Mouse (Mus musculus) lung, embryonic 14.5 days (tissue): Measurements from ENCODE around the gene Mydgf. TPM values are rescaled to one million over a fixed set of nuclear protein-coding genes. Genes with fewer than 3 reads are reported as not detected.
A peak's percentile ranks its signal among the peaks of the same experiment; 100 is the strongest.

Experiments used
- ATAC-seq: fragments of 200-750 bp; cut with Nextera tagmentation; 2 replicates; pipeline ENCODE4 v1.8.0; 2017; ENCODE audit warnings: mild to moderate bottlenecking, moderate TSS enrichment, moderate library complexity; ENCODE audit not compliant: insufficient read depth
- DNase-seq: peaks from one replicate; pipeline ENCODE4 v3.0.0-alpha.2; 2015
- H3K27ac ChIP-seq: fragments of 300-500 bp; sonication (generic); 2 replicates; pipeline ENCODE4 v1.5.1; 2014; ENCODE audit warnings: low read depth, mild to moderate bottlenecking, moderate library complexity
- H3K27me3 ChIP-seq: fragments of 300-500 bp; sonication (generic); 2 replicates; pipeline ENCODE4 v1.6.1; 2014; ENCODE audit warnings: low read length, control low read depth; ENCODE audit not compliant: insufficient read depth
- H3K36me3 ChIP-seq: fragments of 300-500 bp; sonication (generic); 2 replicates; pipeline ENCODE4 v1.6.1; 2014; ENCODE audit warnings: control low read depth; ENCODE audit not compliant: insufficient read depth
- H3K4me1 ChIP-seq: fragments of 300-500 bp; sonication (generic); 2 replicates; pipeline ENCODE4 v1.6.1; 2014; ENCODE audit warnings: antibody characterized with exemption, control low read depth; ENCODE audit not compliant: insufficient read depth
- H3K4me2 ChIP-seq: fragments of 300-500 bp; sonication (generic); 2 replicates; pipeline ENCODE4 v1.6.1; 2014; ENCODE audit warnings: mild to moderate bottlenecking
- H3K4me3 ChIP-seq: fragments of 300-500 bp; sonication (generic); 2 replicates; pipeline ENCODE4 v1.5.1; 2014; ENCODE audit warnings: low read depth, low read length
- H3K9ac ChIP-seq: fragments of 300-500 bp; sonication (generic); 2 replicates; pipeline ENCODE4 v1.6.1; 2014
- H3K9me3 ChIP-seq: fragments of 300-500 bp; sonication (generic); 2 replicates; pipeline ENCODE4 v1.6.1; 2016; ENCODE audit warnings: low read depth, low read length, control low read depth
- CTCF ChIP-seq: IDR thresholded peaks from 2 replicates; pipeline ENCODE4 v1.5.1; 2016; ENCODE audit warnings: antibody characterized with exemption, low read depth
- WGBS: fragments of 180-500 bp; shearing (Covaris S2); extraction: QIAGEN DNeasy Blood & Tissue Kit; methylation state at CpG from one replicate; pipeline ENCODE4 v1.1.7; 2014; 5-methylcytosine and 5-hydroxymethylcytosine counted together
- polyA plus RNA-seq: library from polyadenylated mRNA; unstranded; fragments of >200 nt; fragmentation: Nextera tagmentation; extraction: Ambion mirVana; gene quantifications from 2 replicates; pipeline ENCODE4 v1.2.1, GENCODE M21; 2014

Gene Mydgf
- polyA plus RNA-seq = 93.0 and 95.3 TPM in 2 replicates

GRCm38 (mm10) chr17:56183658-56184103 is at the start of gene Mydgf:
Gene Mydgf, minus strand, starts transcription at chr17:56183920.
- under 1% methylated on average over 47 of the region's 47 CpGs for WGBS
- H3K27ac ChIP-seq = peak within 1 kb of the TSS; percentile 51

GRCm38 (mm10) chr17:56233389-56233788 is 49.7 kb upstream of the Mydgf start:
- Histone ChIP-seq H3K4me3 (no peak overlapping the region), H3K27ac (no peak overlapping the region), H3K9ac (no peak overlapping the region), H3K36me3 (no peaks in the 10 kb centered on the region), H3K4me2 (no peak overlapping the region), H3K9me3 (no peaks in the 10 kb centered on the region), H3K4me1 (no peaks in the 10 kb centered on the region; the same call in 1 of the 2 replicates), H3K27me3 (no peaks in the 10 kb centered on the region)
- no peak for DNase-seq
- ATAC-seq = no peak; the same call in 1 of the 2 replicates
- TF ChIP-seq CTCF = no peak
- 57% methylated on average over 8 of the region's 8 CpGs for WGBS

More at GRCm38 (mm10) chr17:56183658-56184103, at the start of gene Mydgf:
- peak; percentile 99 for DNase-seq
- H3K4me1 ChIP-seq = peaks cover 5% of the 10 kb centered on the region; the same call in 1 of the 2 replicates
- no peaks in the 10 kb centered on the region for H3K27me3 ChIP-seq
- peak within 1 kb of the TSS; percentile 94 for H3K4me2 ChIP-seq
- H3K9ac ChIP-seq = peak within 1 kb of the TSS; percentile 78
- no peaks in the 10 kb centered on the region for H3K9me3 ChIP-seq
- peak within 1 kb of the TSS; percentile 91 for H3K4me3 ChIP-seq
- TF ChIP-seq CTCF = peak; percentile 14; the same call in 1 of the 2 replicates
- peaks cover 59% of the 10 kb centered on the region for H3K36me3 ChIP-seq
- ATAC-seq = peak; percentile 92

GRCm38 (mm10) chr17:56229943-56230342 is 46.2 kb upstream of the Mydgf start:
- no peak for ATAC-seq
- no peaks in the 10 kb centered on the region for H3K9me3 ChIP-seq
- 52% methylated on average over 10 of the region's 10 CpGs for WGBS

GRCm38 (mm10) chr17:56226566-56226965 is 42.8 kb upstream of the Mydgf start:
- Histone ChIP-seq H3K27me3 (no peaks in the 10 kb centered on the region), H3K9me3 (no peaks in the 10 kb centered on the region), H3K4me3 (no peak overlapping the region), H3K27ac (no peak overlapping the region), H3K36me3 (no peaks in the 10 kb centered on the region), H3K4me1 (no peaks in the 10 kb centered on the region), H3K9ac (no peak overlapping the region), H3K4me2 (no peak overlapping the region)
- no peak for TF ChIP-seq CTCF
- ATAC-seq (no peak), DNase-seq (no peak)
- 72% methylated on average over 3 of the region's 3 CpGs for WGBS

More at GRCm38 (mm10) chr17:56229943-56230342, 46.2 kb upstream of the Mydgf start:
- Histone ChIP-seq H3K4me2 (no peak overlapping the region), H3K4me1 (no peaks in the 10 kb centered on the region; the same call in 1 of the 2 replicates), H3K27me3 (no peaks in the 10 kb centered on the region), H3K27ac (no peak overlapping the region), H3K4me3 (no peak overlapping the region), H3K36me3 (no peaks in the 10 kb centered on the region), H3K9ac (no peak overlapping the region)
- DNase-seq = no peak
- TF ChIP-seq CTCF = no peak

- Histone ChIP-seq H3K4me3 (no peak overlapping the region), H3K27me3 (no peaks in the 10 kb centered on the region), H3K9me3 (no peaks in the 10 kb centered on the region), H3K4me2 (no peak overlapping the region), H3K4me1 (no peaks in the 10 kb centered on the region), H3K27ac (no peak overlapping the region), H3K9ac (no peak overlapping the region), H3K36me3 (no peaks in the 10 kb centered on the region)
- ATAC-seq = no peak
- no peak for DNase-seq
- TF ChIP-seq CTCF = no peak
- WGBS = 45% methylated on average over 1 of the region's 1 CpGs
These were observed 41.2 kb upstream of the Mydgf start for GRCm38 (mm10) chr17:56224916-56225315.

GRCm38 (mm10) chr17:56219805-56220204 is 36.1 kb upstream of the Mydgf start:
- Histone ChIP-seq H3K9ac (no peak overlapping the region), H3K4me1 (peaks cover 11% of the 10 kb centered on the region; the same call in 1 of the 2 replicates), H3K9me3 (no peaks in the 10 kb centered on the region), H3K36me3 (0 out of 2 replicates have a peak, but pooled peaks cover 3% of the 10 kb centered on the region), H3K27ac (no peak overlapping the region), H3K4me3 (no peak overlapping the region), H3K27me3 (no peaks in the 10 kb centered on the region), H3K4me2 (no peak overlapping the region)
- DNase-seq = peak; percentile 34
- no peak for TF ChIP-seq CTCF
- no peak for ATAC-seq
- 40% methylated on average over 3 of the region's 3 CpGs for WGBS

GRCm38 (mm10) chr17:56219251-56219650 is 35.5 kb upstream of the Mydgf start:
- WGBS = 42% methylated on average over 12 of the region's 12 CpGs
- H3K36me3 ChIP-seq = 0 out of 2 replicates have a peak, but pooled peaks cover 3% of the 10 kb centered on the region
- H3K4me1 ChIP-seq = peaks cover 11% of the 10 kb centered on the region; the same call in 1 of the 2 replicates
- no peak for TF ChIP-seq CTCF
- peak overlapping the region; percentile 82 for H3K4me3 ChIP-seq
- H3K27me3 ChIP-seq = no peaks in the 10 kb centered on the region
- no peaks in the 10 kb centered on the region for H3K9me3 ChIP-seq
- H3K4me2 ChIP-seq = peak overlapping the region; percentile 88
- H3K27ac ChIP-seq = peak overlapping the region; percentile 69
- DNase-seq (no peak), ATAC-seq (no peak)
- H3K9ac ChIP-seq = peak overlapping the region; percentile 81
